Mouse (Mus musculus) spleen, adult 2 months (tissue): ENCODE results near the gene Yipf1.

Experiments
- CTCF ChIP-seq: fragments of 200-500 bp; IDR thresholded peaks from 2 replicates; pipeline ENCODE4 v1.5.1; 2011; ENCODE audit warnings: mild to moderate bottlenecking, inconsistent platforms; ENCODE audit not compliant: insufficient read depth, insufficient read length, insufficient replicate concordance; ENCODE audit errors: extremely low read depth
- POLR2A ChIP-seq: fragments of 200-500 bp; IDR thresholded peaks from 2 replicates; pipeline ENCODE4 v1.6.1; 2011; ENCODE audit warnings: low read depth, low read length, inconsistent platforms

DNA sequence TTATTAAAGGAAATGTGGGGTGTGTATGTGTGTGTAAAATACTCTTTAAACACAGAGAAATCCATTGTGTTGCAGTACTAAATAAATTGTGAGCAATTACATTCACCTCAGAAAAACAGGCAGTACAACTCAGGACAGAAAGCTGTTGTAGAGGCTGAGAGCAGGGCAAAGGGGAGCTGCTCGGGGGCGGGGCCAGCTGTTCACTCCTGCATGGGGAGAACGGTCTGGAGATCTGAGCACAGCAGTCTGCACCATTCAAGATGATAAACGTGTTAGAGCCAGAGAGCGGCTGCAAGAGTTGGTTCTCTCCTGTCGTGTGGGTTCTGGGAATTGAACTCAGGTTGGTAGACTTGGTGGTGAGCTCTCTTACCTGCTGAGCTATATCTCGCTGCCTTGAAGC is 66.7 kb downstream of the Yipf1 start:
- TF ChIP-seq CTCF: no peak
- TF ChIP-seq POLR2A: no peak
